21 mouse cellular contexts compared by ENCODE assay signal in the genomic region with DNA sequence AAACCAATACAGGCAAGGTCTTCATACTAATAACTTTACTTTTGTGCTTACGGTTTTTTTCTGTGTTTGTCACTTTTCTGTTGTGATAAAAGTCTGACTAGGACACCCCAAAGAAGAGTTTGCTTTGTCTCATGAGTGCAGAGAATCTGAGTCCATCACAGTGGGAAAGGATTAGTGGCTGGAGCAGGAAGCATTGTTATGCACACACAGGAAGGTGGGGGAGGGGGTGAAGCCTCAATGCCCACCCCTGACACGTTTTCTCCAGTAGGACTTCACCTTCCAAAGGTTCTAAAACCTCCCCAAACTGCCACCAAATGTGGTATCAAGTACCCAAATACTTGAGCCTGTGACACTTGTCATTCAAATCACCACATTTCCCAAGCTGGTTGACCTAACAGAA. TPM values are rescaled to one million over a fixed set of nuclear protein-coding genes. Genes with fewer than 3 reads are reported as not detected.
"Had no signal": no experiment of that assay in that cellular context is flagged by ENCODE, and none has a peak within 500 bp of the region (broad histone marks: within the 10 kb centered on the region; RNA-seq: fewer than 3 reads in every experiment).

No protein-coding gene starts in this region.

- DNase-seq: left cerebral cortex, postnatal 4 days; liver; liver, embryonic 13.5 days; liver, postnatal 0 days; lung, adult 18-20 months; lung, adult 2 months; lung, embryonic 14.5 days; lung, postnatal 10 days; lung, postnatal 14 days; lung, postnatal 36 days; lung, postnatal 4 days; midbrain, embryonic 14.5 days had no signal

RNA-seq across cellular contexts. Expression of gene Ptf1a, which starts 16.5 kb away (rescaled TPM):
- total RNA-seq: left cerebral cortex, postnatal 10 days; left cerebral cortex, postnatal 14 days; left cerebral cortex, postnatal 25 days; left cerebral cortex, postnatal 36 days; left cerebral cortex, postnatal 4 days; liver, adult 2 months; megakaryocyte progenitor cell, adult 5-6 weeks; megakaryocyte, adult 5-6 weeks; megakaryocyte-erythroid progenitor cell, adult 5-6 weeks; monocyte, adult 5-6 weeks had no signal
